Mouse (Mus musculus) heart, postnatal 0 days (tissue): ENCODE measurements around the gene Zfp598. TPM values are rescaled to one million over a fixed set of nuclear protein-coding genes. Genes with fewer than 3 reads are reported as not detected.
A peak's percentile ranks its signal among the peaks of the same experiment; 100 is the strongest.

Experiments
- ATAC-seq: fragments of 200-750 bp; cut with Nextera tagmentation; 2 replicates; pipeline ENCODE4 v1.8.0; 2017; ENCODE audit warnings: low read depth, moderate number of reproducible peaks, moderate library complexity; ENCODE audit not compliant: insufficient read depth
- DNase-seq: peaks from one replicate; pipeline ENCODE4 v3.0.0-alpha.2; 2016; ENCODE audit warnings: low spot score
- H3K27ac ChIP-seq: fragments of 300-500 bp; sonication (generic); 2 replicates; pipeline ENCODE4 v1.5.1; 2014; ENCODE audit warnings: low read depth, mild to moderate bottlenecking
- H3K27me3 ChIP-seq: fragments of 300-500 bp; sonication (generic); 2 replicates; pipeline ENCODE4 v1.6.1; 2014; ENCODE audit warnings: low read length, mixed read lengths; ENCODE audit not compliant: control insufficient read depth, insufficient read depth
- H3K36me3 ChIP-seq: fragments of 300-500 bp; sonication (generic); replicated peaks from 2 replicates; pipeline ENCODE4 v1.6.1; 2014; ENCODE audit warnings: low read length, mixed read lengths; ENCODE audit not compliant: control insufficient read depth, insufficient read depth
- H3K4me1 ChIP-seq: fragments of 300-500 bp; sonication (generic); 2 replicates; pipeline ENCODE4 v1.6.1; 2014; ENCODE audit warnings: antibody characterized with exemption; ENCODE audit not compliant: control insufficient read depth, insufficient read depth
- H3K4me2 ChIP-seq: fragments of 300-500 bp; sonication (generic); 2 replicates; pipeline ENCODE4 v1.6.1; 2014; ENCODE audit warnings: low read depth, mild to moderate bottlenecking, low read length, moderate library complexity
- H3K4me3 ChIP-seq: fragments of 300-500 bp; sonication (generic); 2 replicates; pipeline ENCODE4 v1.5.1; 2014; ENCODE audit warnings: low read depth, low read length
- H3K9ac ChIP-seq: fragments of 300-500 bp; sonication (generic); replicated peaks from 2 replicates; pipeline ENCODE4 v1.6.1; 2014; ENCODE audit warnings: low read depth, low read length, mixed read lengths
- H3K9me3 ChIP-seq: fragments of 300-500 bp; sonication (generic); replicated peaks from 2 replicates; pipeline ENCODE4 v1.6.1; 2016; ENCODE audit warnings: low read length; ENCODE audit not compliant: control insufficient read depth
- CTCF ChIP-seq: IDR thresholded peaks from 2 replicates; pipeline ENCODE4 v1.5.1; 2016; ENCODE audit warnings: antibody characterized with exemption, control low read depth, low read depth
- EP300 ChIP-seq: IDR thresholded peaks from 2 replicates; pipeline ENCODE4 v1.6.1; 2016; ENCODE audit warnings: antibody characterized with exemption, low read depth
- WGBS: fragments of 180-500 bp; shearing (Covaris S2); extraction: QIAGEN DNeasy Blood & Tissue Kit; methylation state at CpG from one replicate; pipeline ENCODE4 v1.1.7; 2014; 5-methylcytosine and 5-hydroxymethylcytosine counted together
- polyA plus RNA-seq: library from polyadenylated mRNA; unstranded; fragments of >200 nt; fragmentation: Nextera tagmentation; extraction: Ambion mirVana; gene quantifications from 2 replicates; pipeline ENCODE4 v1.2.1, GENCODE M21; 2015
- total RNA-seq: library from RNA; depleted of rRNA; stranded (reverse); fragments of >200 nt; gene quantifications from 2 replicates; pipeline ENCODE4 v1.2.3, GENCODE M21; 2014; ENCODE audit warnings: low replicate concordance; rRNA removed

Gene Zfp598
- total RNA-seq: 25.4 and 27.5 TPM in 2 replicates
- 7.8 TPM in 2 replicates for polyA plus RNA-seq

DNA sequence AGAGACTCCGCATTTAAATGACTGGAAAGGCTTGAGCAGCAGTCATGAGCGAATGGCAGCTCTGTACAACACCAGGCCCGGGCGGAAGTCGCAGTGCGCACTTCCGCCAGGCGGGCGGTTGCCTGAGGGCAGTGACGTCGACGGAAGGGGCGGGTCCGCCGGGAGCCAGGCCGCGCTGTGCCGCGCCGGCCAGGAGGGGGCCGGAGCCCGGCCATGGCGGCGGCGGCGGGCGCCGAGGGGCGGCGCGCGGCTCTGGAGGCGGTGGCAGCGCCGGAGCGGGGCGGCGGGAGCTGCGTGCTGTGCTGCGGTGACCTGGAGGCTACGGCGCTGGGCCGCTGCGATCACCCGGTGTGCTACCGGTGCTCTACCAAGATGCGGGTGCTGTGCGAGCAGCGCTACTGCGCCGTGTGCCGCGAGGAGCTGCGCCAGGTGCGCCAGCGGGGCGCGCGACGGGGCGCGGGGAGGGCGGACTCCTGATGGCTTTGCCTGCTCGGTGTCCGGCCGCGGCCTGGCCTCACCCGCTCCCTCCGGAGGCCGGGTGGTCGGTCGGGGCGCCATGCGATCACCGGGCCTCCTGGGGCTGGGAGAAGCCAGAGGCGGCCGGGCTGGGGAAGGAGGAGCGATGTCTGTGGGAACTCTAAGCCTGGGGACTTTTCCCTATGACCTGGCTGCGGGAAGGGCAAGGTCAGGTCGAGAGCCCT lies at the start of gene Zfp598:
Gene Zfp598, plus strand, starts transcription at position 143 of the 701 bp plus-strand sequence.
- Histone ChIP-seq H3K27me3 (no peaks in the 10 kb centered on the region), H3K9ac (peak within 1 kb of the TSS; percentile 88), H3K27ac (peak within 1 kb of the TSS; percentile 77), H3K4me2 (peak within 1 kb of the TSS; percentile 92), H3K4me3 (peak within 1 kb of the TSS; percentile 81), H3K4me1 (peaks cover 29% of the 10 kb centered on the region), H3K36me3 (no peaks in the 10 kb centered on the region), H3K9me3 (no peaks in the 10 kb centered on the region)
- WGBS: under 1% methylated on average over 71 of the region's 80 CpGs
- ATAC-seq (peak; percentile 97), DNase-seq (peak; percentile 92)
- TF ChIP-seq EP300 (peak; percentile 41; the same call in 1 of the 2 replicates), CTCF (no peak)

DNA sequence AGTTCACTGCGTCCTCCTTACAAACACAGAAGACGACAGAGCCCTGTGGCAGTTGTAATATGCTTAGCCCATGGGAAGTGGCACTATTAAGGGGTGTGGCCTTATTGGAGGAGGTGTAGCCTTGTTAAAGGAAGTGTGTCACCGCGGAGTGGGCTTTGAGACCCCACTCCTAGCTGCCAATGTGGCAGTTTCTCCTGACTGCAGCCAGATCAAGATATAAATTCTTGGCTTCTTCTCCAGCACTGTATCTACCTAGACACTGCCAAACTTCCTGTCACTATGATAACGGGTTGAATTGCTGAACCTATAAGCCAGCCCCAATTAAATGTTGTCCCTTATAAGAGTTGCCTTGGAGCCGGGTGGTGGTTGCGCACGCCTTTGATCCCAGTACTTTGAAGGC lies 44.0 kb upstream of the Zfp598 start:
- Histone ChIP-seq H3K4me2 (no peak overlapping the region), H3K36me3 (peaks cover 92% of the 10 kb centered on the region), H3K4me1 (no peaks in the 10 kb centered on the region), H3K27me3 (no peaks in the 10 kb centered on the region), H3K4me3 (no peak overlapping the region), H3K9me3 (no peaks in the 10 kb centered on the region), H3K9ac (no peak overlapping the region), H3K27ac (no peak overlapping the region)
- 85% methylated on average over 8 of the region's 8 CpGs for WGBS
- no peak for ATAC-seq
- DNase-seq: no peak
- TF ChIP-seq CTCF (no peak), EP300 (no peak)

DNA sequence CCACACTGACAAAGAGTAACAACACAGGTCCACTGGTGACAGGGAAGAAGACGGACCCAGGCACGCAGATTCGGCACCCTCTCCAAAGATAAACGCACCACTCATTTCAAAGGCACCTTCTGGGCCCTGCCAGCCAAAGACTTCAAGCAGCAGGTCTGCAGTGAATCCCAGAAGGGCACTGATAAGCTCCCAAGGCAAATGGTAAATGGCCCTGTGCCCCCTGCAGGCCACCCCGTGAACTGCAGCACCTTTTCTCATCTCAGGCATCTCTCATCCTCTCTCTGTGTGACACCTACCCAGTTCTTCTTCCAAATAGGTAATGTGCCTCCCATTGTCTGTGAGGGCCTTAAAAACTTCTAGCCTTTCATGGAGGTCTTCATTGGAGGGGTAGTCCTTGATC lies 40.8 kb upstream of the Zfp598 start:
- DNase-seq: peak; percentile 61
- no peak for ATAC-seq
- Histone ChIP-seq H3K4me2 (no peak overlapping the region), H3K9me3 (no peaks in the 10 kb centered on the region), H3K4me1 (peaks cover 9% of the 10 kb centered on the region; the same call in 1 of the 2 replicates), H3K36me3 (peaks cover 60% of the 10 kb centered on the region), H3K4me3 (no peak overlapping the region), H3K27me3 (no peaks in the 10 kb centered on the region), H3K27ac (no peak overlapping the region), H3K9ac (no peak overlapping the region)
- 8% methylated on average over 5 of the region's 5 CpGs for WGBS
- TF ChIP-seq CTCF (peak; percentile 89), EP300 (no peak)

DNA sequence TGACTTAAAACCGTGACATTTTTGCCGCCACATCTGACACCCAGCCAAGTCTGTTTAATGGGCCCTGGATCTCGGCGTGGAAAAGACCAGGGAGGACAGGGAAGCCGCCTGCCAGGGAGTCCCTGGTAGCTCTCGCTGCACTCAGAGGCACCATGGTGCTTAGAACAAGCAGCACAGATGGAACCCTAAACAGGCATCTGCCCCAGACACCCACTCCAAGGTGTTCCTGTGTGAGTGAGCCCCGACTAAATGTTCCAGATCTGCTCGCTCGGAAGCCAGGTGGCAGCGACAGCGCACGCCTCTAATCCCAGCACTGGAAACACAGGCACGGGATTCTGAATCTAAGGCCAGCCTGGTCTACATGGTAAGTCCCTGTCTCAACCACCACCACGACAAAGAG lies 39.4 kb upstream of the Zfp598 start:
- ATAC-seq (no peak), DNase-seq (no peak)
- Histone ChIP-seq H3K9me3 (no peaks in the 10 kb centered on the region), H3K9ac (no peak overlapping the region), H3K36me3 (peaks cover 46% of the 10 kb centered on the region), H3K27ac (no peak overlapping the region), H3K27me3 (no peaks in the 10 kb centered on the region), H3K4me1 (peaks cover 9% of the 10 kb centered on the region; the same call in 1 of the 2 replicates), H3K4me2 (no peak overlapping the region), H3K4me3 (no peak overlapping the region)
- WGBS: 87% methylated on average over 14 of the region's 14 CpGs
- no peak for TF ChIP-seq EP300
- no peak for TF ChIP-seq CTCF

DNA sequence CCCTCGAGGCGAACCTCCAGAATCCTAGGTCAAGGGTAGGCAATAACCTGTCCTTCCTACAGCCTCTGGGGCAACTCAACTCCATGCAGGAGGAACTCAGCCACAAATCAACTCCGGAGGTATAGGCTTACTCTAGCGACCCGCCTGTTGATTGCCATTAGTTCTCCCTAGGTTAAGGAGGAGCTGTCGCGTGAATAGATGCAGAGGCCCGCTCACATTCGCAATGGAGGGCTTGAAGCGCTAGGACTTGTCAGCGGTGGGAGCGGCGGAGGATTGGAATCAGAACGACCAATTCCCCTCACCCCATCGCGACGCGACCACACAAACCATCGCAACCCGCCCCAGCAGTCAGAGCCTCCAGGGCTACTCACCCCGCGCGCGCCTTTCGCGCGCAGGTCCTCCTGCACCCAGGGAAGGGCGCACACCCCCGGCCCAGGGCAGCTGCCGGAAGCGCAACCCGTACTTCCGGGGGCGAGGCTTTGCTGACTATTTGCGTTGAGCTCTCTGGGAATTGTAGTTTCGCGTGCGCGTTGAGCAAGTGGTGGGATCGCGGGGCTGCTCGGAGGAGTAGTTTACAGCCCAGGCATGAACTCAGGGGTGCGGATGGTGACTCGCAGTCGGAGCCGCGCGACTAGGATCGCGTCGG lies 37.2 kb upstream of the Zfp598 start, which contains the start of the genes Tsc2 and Nthl1:
Gene Tsc2, minus strand, starts transcription at position 464 of the 646 bp plus-strand sequence.
Gene Nthl1, plus strand, starts transcription at position 514 of the 646 bp plus-strand sequence.
- Histone ChIP-seq H3K27me3 (no peaks in the 10 kb centered on the region), H3K36me3 (peaks cover 26% of the 10 kb centered on the region), H3K4me1 (peaks cover 16% of the 10 kb centered on the region), H3K4me3 (peak within 1 kb of the TSS; percentile 63), H3K9me3 (no peaks in the 10 kb centered on the region), H3K4me2 (peak within 1 kb of the TSS; percentile 68), H3K9ac (peak within 1 kb of the TSS; percentile 54), H3K27ac (peak within 1 kb of the TSS; percentile 80)
- TF ChIP-seq EP300 (peak; percentile 27; the same call in 1 of the 2 replicates), CTCF (no peak; the same call in 1 of the 2 replicates)
- ATAC-seq: peak; percentile 69
- DNase-seq: peak; percentile 85
- 2% methylated on average over 51 of the region's 51 CpGs for WGBS
